Mouse (Mus musculus) kidney, postnatal 36 days (tissue): ENCODE data around the gene Psmb1.
"Not testable (repeated sequence)": the region's sequence is repeated elsewhere in the genome, so short reads cannot be mapped to it uniquely, and the experiment has no call there.

ENCODE experiments used
- DNase-seq, 2 experiments: peaks; one replicate each; pipeline ENCODE4 v3.0.0; 2021 to 2022; ENCODE audit warnings: mixed read lengths in 2 of 2

The Psmb1 gene

GRCm38 (mm10) chr17:15459761-15460160 is 39.8 kb downstream of the Psmb1 start:
- DNase-seq = no peak

DNA sequence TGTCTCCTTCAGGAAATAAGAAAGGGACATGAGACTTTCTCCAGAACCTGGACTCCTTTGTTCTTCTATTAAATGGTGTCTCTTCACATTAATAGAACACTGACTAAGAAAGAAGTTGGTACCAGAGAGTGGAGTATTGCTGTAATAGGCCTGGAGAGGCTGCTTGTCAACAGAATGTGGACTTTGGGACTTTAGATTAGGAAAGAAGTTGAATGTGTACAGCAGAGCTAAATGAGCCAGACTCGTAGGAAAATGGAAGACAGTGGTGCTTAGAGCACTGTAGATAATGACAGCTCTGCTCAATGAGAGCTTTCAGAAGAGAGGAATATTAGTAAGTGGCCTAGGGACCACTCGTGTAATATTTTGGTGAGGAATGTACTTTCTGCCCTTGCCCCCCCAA is 43.0 kb downstream of the Psmb1 start:
- DNase-seq = no peak

DNA sequence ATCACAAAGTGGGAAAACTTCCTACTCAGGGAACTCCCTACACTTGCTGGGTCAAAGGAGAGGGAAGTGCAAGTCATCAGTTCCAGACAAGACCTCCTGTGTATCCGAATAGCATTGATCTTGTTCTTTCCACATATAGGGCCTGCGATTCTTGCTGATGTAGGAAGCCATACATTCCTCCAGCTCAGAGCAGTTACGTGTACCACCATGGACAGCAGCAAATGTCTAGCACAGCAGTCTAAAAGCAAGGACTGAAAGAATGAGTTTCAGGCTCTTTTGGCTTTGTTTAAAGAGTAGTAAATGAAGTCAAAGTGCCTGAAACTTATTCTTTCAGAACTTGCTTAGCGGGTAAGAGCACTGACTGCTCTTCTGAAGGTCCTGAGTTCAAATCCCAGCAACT is 44.3 kb downstream of the Psmb1 start:
- no peak for DNase-seq

- DNase-seq = no peak
These were observed 49.9 kb downstream of the Psmb1 start for GRCm38 (mm10) chr17:15449606-15450005.

GRCm38 (mm10) chr17:15449144-15449543 is 50.4 kb downstream of the Psmb1 start:
- DNase-seq = not testable (repeated sequence)

GRCm38 (mm10) chr17:15447831-15448230 is 51.7 kb downstream of the Psmb1 start:
- DNase-seq = no peak

GRCm38 (mm10) chr17:15445421-15445820 is 54.1 kb downstream of the Psmb1 start:
- DNase-seq = no peak

DNA sequence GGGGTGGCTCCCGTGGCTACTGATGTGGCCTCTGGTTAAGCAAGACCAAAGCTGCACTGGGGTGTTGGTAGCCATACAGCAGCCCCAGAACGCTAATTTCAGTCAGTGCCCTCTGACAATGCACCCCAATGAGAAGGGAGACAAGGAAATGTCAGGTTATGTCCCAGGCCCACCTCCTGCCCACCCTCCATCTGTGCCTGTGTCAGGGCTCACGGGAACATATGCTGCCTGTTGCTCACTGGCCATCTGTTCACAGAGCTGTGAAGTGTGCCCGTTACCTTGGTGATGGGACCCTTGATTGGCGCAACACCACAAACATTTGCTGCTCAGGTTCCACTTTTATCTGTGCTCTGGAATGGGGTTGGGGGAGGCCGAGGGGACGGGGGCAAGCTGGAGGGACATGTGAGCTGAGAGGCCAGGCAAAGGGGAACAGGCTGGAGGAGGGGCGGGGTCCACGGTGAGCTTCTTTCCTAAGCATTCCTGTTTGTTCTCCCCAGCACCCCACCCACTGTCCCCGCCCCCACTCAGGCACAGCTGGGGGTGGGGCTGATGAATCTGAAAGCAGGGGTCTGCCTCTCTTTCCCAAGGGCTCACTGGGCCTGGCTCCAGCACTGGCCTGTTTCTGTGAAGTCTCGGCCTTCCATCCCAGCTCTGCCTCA is 59.0 kb downstream of the Psmb1 start:
- DNase-seq = no peak

DNA sequence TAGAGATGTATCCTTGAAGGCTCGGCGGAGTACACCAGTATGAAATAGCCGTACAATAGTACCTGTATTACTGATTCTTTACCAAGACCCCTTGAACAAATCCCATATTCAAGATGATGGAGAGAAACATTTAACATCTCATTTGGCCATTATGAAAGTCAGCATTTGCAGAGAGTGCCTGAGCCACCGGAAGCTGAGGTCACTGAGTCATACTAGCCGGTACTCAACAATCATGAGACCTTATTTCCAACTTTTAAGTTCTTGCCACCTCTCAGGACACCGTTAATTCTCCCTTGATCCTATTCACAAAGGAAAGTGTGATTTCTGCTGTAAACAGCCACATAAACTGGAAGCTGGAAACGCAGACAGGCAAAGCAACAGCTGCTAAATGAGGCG is 59.5 kb downstream of the Psmb1 start:
- no peak for DNase-seq

DNA sequence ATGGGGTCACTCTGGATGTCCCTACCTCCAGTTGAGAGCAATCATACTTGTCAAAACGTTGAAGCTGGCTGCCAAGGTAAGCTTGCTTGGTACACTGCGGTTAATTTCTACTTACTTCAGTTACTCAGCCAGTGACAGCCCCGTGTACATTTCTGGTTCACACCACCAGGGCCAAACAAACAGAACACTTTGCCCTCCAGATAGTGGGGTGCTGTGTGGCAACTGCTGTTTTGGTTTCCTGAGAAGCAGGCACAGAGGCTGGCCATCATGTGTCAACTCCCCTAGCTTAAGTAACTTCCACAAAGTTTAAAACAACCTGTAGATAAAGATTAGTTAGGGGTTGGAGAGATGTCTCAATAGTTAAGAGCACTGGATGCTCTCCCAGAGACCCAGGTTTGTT is 64.8 kb downstream of the Psmb1 start:
- DNase-seq = no peak

DNA sequence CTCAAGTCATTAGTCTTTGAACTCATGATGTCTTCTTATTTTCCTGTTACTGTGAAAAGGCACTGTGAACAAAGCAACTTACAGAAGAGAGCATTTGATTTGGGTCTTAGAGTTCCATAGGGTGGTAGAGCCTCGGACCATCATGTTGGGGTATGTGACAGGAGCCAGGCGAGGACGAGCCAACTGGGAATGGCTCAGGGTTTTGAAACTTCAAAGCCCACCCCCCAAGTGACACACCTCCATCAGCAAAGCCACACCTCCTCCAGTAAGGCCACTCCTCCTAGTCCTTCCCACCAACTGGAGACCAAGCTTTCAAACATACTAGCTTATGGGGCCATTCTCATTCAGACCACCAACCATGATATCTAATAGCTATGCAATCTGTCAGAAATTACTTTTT is 67.5 kb downstream of the Psmb1 start:
- no peak for DNase-seq

GRCm38 (mm10) chr17:15431551-15431950 is 68.0 kb downstream of the Psmb1 start:
- no peak for DNase-seq

DNA sequence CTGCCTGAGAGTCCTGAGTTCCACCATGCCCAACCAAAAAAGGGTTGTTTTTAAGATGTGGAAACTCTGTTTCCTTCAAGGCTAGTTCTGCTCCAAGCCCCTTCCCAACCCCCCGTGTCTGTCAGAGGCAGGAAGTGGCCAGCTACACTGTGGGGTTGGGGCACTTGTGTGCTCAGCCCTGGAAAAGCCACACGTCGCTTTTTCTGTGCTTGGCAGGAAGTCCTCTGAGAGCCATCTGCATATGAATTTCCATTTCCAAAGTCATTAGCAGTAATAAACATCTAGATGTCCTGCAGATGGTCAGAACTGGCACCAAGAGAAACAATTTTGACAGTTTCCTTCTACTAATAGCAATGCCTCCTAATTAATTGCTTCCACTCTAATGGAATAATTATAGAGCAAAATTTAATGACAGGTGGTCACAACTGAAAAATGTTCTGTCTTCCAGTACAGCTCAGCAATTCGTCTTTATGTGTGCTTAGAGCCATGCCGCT is 68.5 kb downstream of the Psmb1 start:
- DNase-seq = no peak

GRCm38 (mm10) chr17:15429937-15430336 is 69.6 kb downstream of the Psmb1 start:
- peak; percentile 68 to 84 for DNase-seq

- no peak for DNase-seq
These were observed 70.1 kb downstream of the Psmb1 start for GRCm38 (mm10) chr17:15429451-15429850.

- no peak for DNase-seq
These were observed 73.6 kb downstream of the Psmb1 start for GRCm38 (mm10) chr17:15425931-15426330.
